Mouse (Mus musculus): Measurements from ENCODE around the gene Col27a1.

The Col27a1 gene

DNA sequence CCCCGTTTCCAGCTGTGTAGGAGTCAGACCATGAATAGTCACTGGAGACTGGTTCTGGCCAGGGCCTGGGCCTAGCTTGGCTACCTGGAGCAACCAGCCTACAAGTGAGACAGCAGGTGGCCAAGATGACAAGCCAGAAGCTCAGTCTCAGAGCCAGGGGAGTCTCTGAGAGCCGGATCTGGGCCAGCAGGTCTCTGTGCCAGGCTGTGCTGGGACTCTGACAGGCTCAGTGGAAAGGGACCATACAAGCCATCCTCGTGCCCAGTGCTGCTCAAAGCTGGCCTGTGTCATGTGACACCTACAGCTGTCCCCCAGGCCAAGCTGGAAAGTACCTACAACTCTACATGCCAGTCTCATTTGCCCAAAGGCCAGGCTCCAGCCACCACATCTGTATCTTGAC is 94.5 kb downstream of the Col27a1 start:
- DNase-seq (ENCODE audit: low spot score in 2 of 2), result no peak

DNA sequence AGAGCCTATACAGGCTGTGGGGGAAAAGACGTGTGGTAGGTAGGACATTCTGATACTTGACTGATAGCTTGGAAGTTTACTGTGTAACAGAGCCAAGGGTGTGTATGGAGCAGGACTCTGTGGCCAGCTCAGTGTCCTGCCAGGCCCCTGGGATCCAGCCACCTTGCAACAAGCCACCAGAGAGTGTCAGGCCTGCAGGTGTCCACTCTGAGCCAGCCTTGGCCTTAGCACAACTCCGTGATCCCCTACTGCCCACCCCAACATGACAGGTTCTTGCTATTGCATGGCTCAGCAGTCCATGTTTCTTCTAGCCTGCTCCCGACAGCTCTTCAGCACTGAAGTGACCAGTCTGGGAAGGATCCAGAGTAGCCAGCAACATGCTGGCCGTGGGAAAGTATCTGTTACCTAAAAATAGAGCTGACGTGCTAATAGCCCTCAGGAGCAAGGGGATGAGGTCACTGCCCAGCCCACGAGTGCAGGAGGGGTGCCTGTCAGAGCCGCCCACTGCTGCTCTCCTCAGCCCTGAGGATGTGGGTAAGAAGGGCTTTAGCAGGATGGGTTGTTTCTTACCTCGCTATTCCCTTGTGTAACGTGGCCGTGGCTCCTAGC is 96.5 kb downstream of the Col27a1 start:
- no peak for DNase-seq (ENCODE audit: low spot score in 2 of 2)

DNA sequence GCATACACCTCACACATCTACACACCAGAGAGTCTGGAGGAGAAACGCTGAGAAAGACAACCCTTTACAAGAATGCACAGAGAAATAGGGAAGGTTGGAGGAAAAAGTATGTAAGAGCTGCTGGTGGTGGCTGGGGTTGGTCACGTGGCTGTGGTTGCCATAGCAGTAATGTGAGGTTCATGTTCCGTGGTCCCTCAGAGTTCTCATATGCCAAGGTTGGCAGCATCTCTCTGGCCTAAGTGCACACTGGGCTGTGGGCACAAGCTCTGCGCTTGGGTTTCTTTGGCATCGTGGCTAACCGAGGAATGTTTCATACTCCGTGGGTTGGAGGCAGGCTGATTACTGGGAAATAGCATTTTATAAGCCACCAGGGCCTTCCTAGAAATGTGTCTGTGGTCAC is 97.6 kb downstream of the Col27a1 start:
- no peak for DNase-seq (ENCODE audit: low spot score in 2 of 2)

DNA sequence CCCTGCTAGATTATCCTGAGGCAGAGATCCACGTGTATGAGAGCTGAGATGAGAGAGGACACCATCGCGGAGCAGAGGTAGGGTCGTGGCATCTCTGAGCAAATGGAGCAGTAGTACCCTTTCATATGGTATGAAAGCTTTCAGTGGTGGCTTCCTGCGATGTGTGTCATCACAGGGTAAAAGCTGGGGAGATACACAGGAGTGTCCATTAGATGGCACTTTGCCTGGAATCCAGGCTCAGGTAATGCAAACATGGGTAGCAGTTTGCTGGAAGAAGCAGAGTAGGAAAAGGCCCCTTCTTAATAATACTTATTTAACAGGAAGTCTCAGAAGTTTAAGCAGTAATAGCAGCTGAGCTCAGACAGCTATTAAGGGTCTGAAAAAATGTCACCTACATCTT is 100.3 kb downstream of the Col27a1 start:
- no peak for DNase-seq (ENCODE audit: low spot score in 2 of 2)

DNA sequence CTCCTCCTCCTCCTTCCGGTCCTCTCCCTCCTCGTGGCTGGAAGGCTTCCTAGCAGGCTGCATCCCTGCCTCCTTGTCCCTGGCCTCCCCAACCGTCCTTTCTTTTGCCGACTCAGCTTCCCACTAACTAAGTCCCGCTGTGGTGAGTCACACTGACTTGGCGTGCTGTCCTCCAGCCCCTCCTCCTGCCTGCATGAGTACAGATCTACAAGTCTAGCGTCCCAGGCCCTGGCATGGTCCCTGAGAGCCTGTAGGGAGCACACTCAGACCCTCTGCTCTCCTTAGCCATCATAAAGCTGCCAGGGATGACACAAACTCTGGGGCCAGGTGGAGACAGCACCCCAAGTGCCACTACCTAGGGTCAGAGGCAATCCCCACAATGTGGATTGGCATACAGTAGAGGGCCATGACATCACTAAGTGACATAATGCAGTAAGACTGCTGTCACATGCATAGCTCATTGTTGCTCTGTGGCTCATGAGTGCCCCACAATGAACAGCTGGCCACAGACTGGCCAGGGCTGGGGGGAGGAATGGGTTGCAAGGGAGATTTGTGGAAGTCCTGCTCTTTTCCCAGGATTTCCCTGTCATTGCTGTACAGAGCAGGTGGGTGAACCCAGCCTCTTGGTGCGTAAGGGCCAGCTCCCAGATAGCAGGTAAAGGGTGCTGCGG is 102.4 kb downstream of the Col27a1 start:
- no peak for DNase-seq (ENCODE audit: low spot score in 2 of 2)

DNA sequence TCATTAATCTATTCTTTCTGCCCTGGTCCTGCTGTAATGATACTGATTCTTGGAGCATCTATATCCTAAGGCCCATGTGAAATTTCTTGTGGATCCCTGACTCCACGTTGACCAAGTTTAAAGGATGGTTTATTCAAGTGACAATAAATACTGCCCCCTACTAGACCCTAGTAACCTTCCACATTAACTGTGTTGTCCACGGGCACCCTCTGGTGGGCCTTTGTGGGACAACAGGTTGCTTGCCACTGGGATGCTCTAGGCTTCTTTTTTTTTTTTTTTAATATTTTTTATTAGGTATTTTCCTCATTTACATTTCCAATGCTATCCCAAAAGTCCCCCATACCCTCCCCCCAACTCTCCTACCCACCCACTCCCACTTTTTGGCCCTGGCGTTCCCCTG is 105.8 kb downstream of the Col27a1 start:
- DNase-seq (ENCODE audit: low spot score in 2 of 2), result peak in 1 of 2 experiments; percentile 17

DNA sequence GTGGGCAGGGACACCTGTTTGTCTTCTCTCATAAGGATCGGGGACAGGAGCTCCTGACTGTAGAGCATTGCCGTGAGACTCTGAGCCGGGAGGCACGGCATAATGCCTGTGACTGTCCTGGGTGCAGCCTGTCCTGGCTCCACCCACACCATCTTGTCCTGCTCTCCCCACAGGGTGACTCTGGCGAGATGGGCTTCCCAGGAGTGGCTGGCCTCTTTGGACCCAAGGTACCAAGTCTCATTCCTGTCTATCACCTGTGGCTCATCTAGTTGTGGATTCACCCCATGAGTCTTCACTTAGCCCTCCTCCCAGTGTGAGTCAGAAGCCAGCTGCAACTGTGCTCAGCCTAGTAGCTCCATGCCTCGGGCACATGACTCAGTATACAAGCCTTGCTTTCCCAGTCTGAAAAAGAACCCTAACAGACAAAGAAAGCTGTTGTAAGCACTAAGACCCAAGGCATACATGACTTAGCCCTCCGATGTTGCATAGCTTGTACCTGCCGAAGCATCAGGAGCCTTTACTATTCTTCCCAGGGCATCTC is 109.5 kb downstream of the Col27a1 start:
- no peak for DNase-seq (ENCODE audit: low spot score in 2 of 2)

DNA sequence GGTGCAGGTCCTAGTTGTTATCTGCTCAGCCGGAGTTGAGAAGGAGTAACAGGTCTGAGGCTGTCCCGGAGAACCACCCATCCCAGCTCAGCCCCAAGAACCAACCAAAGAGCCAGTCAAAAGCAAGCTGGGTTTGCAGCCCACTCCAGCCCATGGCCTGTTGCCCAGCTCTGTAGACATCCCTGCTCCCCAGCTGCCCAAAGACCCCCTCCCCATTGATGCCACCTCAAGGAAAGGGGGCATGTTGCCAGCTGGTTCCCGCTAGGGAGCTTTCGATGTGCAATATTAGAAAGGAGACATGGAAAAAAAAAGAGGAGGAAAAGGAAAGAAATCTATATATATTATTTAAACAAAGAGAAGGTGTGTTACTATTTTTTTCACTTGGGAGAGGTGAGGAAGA is 119.6 kb downstream of the Col27a1 start:
- DNase-seq (ENCODE audit: low spot score in 2 of 2), result no peak

DNA sequence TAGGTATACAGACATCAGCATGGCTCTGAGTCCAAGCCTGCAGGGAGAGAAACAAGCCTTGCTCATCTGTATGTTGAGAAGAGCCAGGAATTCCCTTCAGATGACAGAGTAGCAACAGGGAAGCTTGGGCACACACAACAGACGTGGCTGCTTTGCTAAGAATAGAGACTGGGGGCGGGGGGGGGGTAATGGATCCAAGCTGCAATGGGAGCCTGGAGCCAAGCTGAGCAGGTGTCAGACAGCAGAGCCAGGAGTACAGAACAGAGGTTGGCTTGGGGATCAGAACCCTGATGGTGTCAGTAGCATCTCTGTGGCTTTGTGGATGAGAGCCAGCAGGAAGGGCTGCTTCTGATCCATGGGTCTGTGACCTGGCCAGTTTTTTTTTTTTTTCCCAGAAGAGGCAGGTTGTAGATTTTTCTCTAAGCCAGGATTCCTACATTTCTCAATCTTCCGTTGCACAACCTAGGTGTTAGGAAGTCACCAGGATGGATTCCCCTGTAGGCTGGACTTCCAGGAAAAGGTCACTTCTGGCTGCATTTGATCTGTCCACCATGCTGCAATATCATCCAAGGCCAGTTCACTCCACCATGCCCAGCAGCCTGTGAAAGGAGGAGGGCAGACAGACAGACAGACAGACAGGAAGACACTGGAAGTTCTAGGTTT is 124.7 kb downstream of the Col27a1 start:
- DNase-seq (ENCODE audit: low spot score in 2 of 2), result no peak

DNA sequence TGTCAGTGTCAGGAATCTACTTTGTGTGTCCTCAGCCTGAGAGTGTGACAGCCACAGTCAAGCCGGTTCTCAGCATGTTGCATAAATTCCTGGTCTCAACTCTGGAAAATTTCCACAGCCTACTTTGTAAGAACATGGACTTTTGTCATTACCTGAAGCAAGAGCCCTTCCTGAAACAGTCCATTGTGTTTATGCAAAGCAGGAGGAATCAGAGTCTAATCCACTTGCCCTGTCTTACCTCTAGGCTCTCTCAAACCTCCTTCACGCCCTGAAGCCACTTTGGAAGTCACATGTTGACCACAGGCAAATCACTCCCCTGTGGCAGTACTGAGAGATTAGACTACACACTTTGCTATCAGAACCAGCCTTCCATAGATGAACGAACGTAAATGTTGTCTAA is 128.7 kb downstream of the Col27a1 start:
- DNase-seq (ENCODE audit: low spot score in 2 of 2), result no peak

DNA sequence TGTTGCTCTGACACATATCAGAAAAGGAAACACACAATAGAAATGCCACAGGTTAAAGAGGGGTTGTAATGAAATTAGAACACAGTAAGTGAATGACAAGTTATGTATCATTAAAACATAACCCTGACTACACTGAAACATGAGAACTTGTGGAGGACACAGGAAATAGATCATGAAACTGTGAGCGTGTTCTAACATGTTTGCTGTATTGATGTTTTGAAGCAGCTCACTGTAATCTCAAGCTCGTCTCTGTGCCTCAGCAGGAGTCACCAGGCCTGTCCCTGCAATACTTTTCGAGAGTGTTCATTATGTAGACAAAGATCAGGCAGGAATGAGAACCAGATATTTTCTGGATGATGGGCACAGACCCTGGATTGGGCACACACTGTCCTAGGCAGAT is 129.8 kb downstream of the Col27a1 start:
- DNase-seq (ENCODE audit: low spot score in 2 of 2), result no peak

DNA sequence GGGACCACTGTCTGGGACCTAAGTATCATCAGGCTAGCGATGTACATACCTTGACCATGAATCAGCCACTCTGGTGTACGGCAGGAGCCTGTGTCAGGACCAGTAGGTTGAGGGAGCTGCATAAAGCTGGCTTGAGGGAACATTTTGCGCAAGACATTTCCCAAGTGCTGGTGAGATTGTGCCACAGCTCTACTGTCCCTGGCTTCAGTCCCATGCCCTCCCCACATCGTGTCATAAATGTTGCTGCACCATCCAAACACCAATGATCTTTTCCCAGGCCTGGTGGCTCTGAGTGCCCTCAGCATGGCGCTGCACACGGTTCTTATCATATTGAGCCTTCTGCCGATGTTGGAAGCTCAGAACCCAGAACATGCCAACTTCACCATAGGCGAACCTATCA is 130.5 kb downstream of the Col27a1 start, which contains the start of gene Orm1:
Gene Orm1, plus strand, starts transcription at position 266 of the 400 bp plus-strand sequence.
- DNase-seq (ENCODE audit: low spot score in 2 of 2), result no peak

DNA sequence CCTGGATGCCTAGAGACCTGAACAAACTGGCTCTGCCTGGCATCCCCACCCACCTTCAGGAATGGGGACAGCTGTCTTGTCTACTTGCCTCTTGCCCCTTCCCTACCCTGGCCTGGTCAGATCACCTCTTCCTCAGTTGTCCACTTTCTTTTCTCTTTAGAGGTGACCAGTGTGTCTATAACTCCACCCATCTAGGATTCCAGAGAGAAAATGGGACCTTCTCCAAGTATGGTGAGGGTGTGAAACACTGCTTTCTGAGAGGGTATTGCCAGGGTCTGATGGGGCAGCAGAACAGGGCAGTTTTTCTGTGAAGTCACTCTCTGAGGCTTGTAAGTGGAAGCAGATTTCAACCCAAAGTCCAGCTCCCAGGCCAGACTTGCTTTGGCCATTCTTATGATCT is 131.5 kb downstream of the Col27a1 start:
- DNase-seq (ENCODE audit: low spot score in 2 of 2), result no peak

DNA sequence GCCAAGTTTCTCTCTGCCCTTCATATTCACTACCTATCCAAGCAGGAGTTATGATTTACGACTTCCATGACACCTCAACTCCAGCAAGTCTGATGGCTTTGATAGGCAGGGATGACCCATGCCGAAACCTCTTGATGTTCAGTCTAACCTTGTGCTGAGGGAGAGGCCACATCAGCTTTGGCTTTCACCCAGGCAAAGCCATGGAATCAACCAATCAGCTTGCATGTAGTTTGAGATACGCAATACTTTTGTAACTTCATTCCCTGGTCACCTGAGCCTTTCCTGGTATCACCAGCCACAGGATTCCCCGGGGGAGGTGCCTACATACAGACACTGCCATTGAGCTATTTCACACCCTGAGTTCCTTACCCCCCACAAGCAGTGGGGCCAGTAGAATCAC is 132.9 kb downstream of the Col27a1 start:
- DNase-seq (ENCODE audit: low spot score in 2 of 2), result no peak

DNA sequence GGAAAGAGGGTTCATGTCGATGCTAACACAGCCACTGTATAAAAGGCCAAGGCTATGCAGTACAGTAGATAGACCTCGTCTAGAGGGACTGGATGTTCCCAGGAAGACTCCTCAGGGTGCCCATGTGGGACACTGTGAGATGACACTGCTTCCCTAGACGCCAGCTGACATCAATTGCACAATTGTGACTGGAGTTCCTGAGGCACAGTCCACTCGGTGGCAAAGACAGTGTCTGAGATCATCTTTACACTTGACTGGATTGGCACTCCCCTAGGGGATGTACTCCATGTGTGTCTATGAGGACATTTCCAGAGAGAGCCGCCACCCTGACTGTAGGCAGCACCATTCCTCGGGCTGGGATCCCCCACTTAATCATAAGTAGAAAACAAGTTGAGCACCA is 134.7 kb downstream of the Col27a1 start:
- no peak for DNase-seq (ENCODE audit: low spot score in 2 of 2)

DNA sequence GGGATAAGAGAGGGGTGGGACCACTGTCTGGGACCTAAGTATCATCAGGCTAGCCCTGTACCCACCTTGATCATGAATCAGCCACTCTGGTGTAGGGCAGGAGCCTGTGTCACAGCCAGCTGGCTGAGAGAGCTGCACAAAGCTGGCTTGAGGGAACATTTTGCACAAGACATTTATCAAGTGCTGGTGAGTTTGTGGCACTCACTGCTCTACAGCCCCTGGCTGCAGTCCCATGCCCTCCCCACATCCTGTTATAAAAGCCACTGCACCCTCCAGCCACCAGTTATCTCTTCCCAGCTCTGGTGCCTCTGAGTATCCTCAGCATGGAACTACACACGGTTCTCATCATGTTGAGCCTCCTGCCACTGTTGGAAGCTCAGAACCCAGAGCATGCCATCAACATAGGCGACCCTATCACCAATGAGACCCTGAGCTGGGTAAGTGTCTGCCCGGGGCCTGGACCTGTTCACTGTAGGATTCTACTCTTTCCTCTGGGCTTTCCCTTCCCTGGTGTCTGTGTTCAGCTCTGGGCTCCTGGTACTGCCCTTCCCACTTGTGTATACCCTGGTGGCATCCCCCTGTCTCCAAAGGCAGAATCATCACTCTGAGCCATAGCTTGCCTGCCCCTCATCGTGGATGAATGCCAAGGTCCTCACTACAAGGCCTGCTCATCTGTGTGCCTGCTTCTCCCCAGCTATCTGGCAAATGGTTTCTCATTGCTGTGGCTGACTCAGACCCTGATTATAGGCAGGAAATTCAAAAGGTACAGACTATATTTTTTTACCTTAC is 142.3 kb downstream of the Col27a1 start, which contains the start of gene Orm3:
Gene Orm3, plus strand, starts transcription at position 286 of the 789 bp plus-strand sequence.
- peak in 1 of 2 experiments; percentile 20 for DNase-seq (ENCODE audit: low spot score in 2 of 2)

DNA sequence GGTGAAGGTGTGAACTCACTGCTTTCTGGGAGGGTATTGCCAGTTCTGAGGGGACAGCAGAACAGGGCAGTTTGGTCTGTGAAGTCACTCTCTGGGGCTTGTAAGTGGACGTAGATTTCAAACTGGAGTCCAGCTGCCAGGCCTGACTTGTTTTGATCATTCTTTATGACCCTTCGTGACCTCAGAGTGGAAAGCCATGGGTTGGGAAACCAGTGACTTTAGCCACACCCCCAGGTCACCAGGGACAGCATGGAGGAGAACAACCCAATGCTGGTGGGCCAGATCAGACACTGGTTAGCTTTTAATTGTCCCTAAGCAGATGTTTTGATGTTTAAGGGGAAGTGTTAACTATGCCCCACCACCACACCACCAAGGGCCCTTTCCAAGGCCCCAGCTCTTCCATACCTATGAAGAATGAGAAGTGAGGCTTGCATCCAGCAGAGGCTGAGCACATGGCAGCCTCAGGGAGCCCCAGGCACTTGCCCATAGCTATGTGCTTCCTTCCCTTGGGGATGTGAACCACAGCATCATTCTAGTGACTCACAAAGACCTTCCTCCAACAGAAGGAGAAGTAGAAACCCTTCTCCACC is 143.3 kb downstream of the Col27a1 start:
- no peak for DNase-seq (ENCODE audit: low spot score in 2 of 2)

DNA sequence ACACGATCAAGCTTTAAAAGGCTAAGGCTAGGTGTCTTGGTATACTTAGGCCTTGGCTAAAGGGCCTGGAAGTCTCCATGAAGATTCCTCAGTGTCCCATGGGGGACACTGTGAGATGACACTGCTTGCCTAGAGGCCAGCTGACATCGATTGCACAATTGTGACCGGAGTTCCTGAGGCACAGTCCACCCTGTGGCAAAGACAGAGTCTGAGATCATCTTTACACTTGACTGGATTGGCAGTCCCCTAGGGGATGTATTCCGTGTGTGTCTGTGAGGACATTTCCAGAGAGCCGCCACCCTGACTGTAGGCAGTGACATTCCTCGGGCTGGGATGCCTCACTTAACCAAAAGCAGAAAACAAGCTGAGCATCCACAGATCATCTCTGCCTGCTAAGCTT is 146.1 kb downstream of the Col27a1 start:
- DNase-seq (ENCODE audit: low spot score in 2 of 2), result no peak

DNA sequence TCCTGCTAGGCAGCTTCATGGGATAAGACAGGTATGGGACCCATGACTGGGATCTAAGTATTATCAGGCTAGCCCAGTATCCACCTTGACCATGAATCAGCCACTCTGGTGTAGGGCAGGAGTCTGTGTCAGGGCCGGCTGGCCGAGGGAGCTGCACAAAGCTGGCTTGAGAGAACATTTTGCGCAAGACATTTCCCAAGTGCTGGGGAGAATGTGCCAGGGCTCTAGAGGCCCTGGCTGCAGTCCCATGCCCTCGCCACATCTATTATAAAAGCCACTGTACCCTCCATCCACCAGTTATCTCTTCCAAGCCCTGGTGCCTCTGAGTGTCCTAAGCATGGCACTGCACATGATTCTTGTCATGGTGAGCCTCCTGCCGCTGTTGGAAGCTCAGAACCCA is 148.3 kb downstream of the Col27a1 start, which contains the start of gene Orm2:
Gene Orm2, plus strand, starts transcription at position 300 of the 400 bp plus-strand sequence.
- DNase-seq (ENCODE audit: low spot score in 2 of 2), result no peak

DNA sequence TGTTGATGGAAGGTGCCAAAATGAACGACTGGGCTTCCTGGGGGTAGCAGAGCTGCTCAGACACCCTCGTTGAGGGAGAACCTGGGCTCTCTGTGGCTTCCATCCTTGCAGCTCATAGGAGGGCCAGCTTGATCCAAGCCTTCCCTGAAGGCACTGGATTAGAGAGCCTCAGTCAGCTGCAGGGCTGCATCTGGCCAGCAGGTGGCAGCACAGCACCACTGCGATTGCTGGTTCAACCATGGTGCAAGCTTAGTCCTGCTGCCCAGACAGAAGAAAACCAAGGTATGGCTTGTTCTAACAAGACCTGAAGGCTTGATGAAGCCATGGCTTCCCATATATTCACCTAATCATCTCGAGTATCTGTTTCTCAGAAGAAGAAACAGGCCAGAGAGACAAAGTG is 154.8 kb downstream of the Col27a1 start:
- peak; percentile 81 to 84 for DNase-seq (ENCODE audit: low spot score in 2 of 2)

DNA sequence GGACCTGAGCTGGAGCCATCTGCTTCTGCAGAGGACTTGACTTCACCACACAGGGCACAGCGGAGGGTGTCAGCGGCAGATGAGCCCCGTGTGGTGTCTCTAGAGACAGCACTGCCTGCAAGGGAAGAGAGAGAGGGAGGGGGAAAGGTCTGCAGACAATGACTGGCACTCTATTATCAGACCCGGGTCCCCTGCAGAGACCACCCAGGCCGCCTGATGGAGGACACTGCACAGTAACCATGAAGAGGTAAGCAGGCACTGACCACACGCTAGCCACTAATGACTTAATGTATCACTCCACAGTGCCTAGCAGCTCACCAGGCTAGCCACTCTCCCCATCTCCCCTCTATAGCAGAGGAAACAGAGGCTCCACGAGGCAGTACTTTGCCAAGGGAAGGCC is 157.1 kb downstream of the Col27a1 start:
- no peak for DNase-seq (ENCODE audit: low spot score in 2 of 2)

DNA sequence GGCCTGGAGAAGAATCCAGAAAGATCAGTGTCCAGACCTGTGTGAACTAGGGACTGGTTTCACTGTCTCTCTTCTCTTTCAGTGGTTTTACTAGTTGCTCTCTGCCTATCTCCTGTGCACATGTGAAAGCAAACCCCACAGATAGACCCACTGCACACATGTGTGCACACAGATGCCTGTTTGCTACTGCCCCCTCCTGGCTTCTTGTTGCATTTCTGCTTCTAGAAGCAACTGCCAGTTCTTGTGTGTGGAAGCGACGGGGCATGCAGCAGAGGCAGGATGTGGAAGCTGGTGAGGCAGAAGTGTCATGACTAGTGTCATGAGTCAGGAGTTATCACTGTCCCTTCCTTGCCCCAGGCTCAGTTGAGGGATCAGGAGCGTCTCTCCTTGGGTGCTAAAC is 158.1 kb downstream of the Col27a1 start:
- DNase-seq (ENCODE audit: low spot score in 2 of 2), result peak; percentile 44 to 67

Data from natural killer cell, adult 2 months (primary cell).